Mouse (Mus musculus): ENCODE data around the gene Ascc2. TPM values are rescaled to one million over a fixed set of nuclear protein-coding genes. Genes with fewer than 3 reads are reported as not detected.

The Ascc2 gene
- total RNA-seq, 1 experiment: 23.8 TPM

DNA sequence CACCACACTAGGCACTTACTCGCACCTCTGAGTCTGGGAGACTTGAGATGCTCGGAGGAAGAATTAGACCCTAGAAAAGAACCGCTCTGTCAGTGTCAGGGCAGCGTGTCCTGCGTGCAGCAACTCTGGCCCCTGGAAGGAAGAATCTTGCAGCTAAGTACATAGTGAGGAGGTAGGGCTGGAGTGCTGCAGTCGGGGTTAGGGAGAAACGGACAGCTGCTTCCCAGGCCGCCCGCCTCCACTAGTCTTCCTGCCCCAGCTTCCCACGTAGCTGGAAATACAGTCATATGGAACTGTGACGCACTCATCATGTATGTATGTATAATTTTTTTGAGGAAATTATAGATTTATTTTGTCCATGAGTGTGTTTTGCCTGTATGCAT, 24.9 kb downstream of the Ascc2 start:
- Histone ChIP-seq H3K9me3 (ENCODE audit: control insufficient read depth, insufficient read depth, low read depth, low read length) (no peaks in the 10 kb centered on the region), H3K9ac (ENCODE audit: insufficient read depth, low read depth, low read length, poor library complexity, severe bottlenecking) (no peak overlapping the region), H3K27ac (ENCODE audit: insufficient read depth, low read depth, low read length, poor library complexity, severe bottlenecking) (no peak overlapping the region), H3K4me1 (ENCODE audit: control insufficient read depth in 2 of 2, insufficient read depth in 2 of 2, low read length in 2 of 2, poor library complexity in 1 of 2) (peaks cover 0 to 2% of the 10 kb centered on the region in 2 experiments; a peak in 1 of 4 replicates), H3K4me3 (ENCODE audit: insufficient read depth in 1 of 2, low read depth in 1 of 2, low read length in 2 of 2, poor library complexity in 1 of 2, severe bottlenecking in 1 of 2) (no peak overlapping the region), H3K36me3 (ENCODE audit: control insufficient read depth, insufficient read depth, low read length, poor library complexity, severe bottlenecking) (peaks cover 24% of the 10 kb centered on the region)
- in situ Hi-C loops (cut with MboI; ENCODE audit: low sequenced_read_pairs in 2 of 2, unreplicated experiment in 2 of 2): no loop called here
- no peak for TF ChIP-seq MAFK (IDR thresholded peaks at IDR 0.05; ENCODE audit: insufficient read depth, low read depth, low read length)
- no peak for DNase-seq (ENCODE audit: low read depth, low spot score)

DNA sequence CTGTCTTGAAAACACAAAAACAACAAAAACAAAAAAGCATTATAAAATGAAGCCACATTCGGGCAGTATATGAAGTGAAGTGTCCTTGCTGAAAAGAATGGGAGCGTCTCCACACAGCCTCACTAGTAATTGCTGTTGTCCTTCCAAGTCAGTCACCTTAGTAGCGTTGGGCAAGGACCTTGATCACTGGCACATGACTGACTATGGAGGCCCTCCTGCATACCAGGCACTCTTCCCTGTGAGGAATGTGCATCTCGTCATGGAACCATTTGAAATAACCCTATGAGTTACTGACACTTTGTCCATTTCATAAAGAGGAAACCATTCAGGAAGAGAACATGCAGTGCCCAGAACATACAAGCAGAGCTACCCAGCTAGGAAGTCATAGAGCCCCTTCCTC, 34.2 kb downstream of the Ascc2 start:
- Histone ChIP-seq H3K4me1 (ENCODE audit: control insufficient read depth in 2 of 2, insufficient read depth in 2 of 2, low read length in 2 of 2, poor library complexity in 1 of 2) (peaks cover 2 to 3% of the 10 kb centered on the region in 2 experiments; a peak in 1 of 4 replicates), H3K9me3 (ENCODE audit: control insufficient read depth, insufficient read depth, low read depth, low read length) (no peaks in the 10 kb centered on the region), H3K4me3 (ENCODE audit: insufficient read depth in 1 of 2, low read depth in 1 of 2, low read length in 2 of 2, poor library complexity in 1 of 2, severe bottlenecking in 1 of 2) (no peak overlapping the region), H3K27ac (ENCODE audit: insufficient read depth, low read depth, low read length, poor library complexity, severe bottlenecking) (no peak overlapping the region), H3K36me3 (ENCODE audit: control insufficient read depth, insufficient read depth, low read length, poor library complexity, severe bottlenecking) (peaks cover 31% of the 10 kb centered on the region; the same call in 1 of the 2 replicates), H3K9ac (ENCODE audit: insufficient read depth, low read depth, low read length, poor library complexity, severe bottlenecking) (no peak overlapping the region)
- TF ChIP-seq ZNF384 (IDR thresholded peaks at IDR 0.05; ENCODE audit: low read depth, low read length): no peak
- no peak for TF ChIP-seq HCFC1 (IDR thresholded peaks at IDR 0.05; ENCODE audit: borderline replicate concordance, insufficient read depth, low read length)
- no peak for TF ChIP-seq MAFK (IDR thresholded peaks at IDR 0.05; ENCODE audit: insufficient read depth, low read depth, low read length)
- TF ChIP-seq CHD2 (IDR thresholded peaks at IDR 0.05; ENCODE audit: low read depth, low read length): no peak
- no peak for TF ChIP-seq ZC3H11A (IDR thresholded peaks at IDR 0.05; ENCODE audit: borderline replicate concordance, low read depth, low read length)
- in situ Hi-C loops (cut with MboI; ENCODE audit: low sequenced_read_pairs in 2 of 2, unreplicated experiment in 2 of 2): no loop called here
- no peak for DNase-seq (ENCODE audit: low read depth, low spot score)

DNA sequence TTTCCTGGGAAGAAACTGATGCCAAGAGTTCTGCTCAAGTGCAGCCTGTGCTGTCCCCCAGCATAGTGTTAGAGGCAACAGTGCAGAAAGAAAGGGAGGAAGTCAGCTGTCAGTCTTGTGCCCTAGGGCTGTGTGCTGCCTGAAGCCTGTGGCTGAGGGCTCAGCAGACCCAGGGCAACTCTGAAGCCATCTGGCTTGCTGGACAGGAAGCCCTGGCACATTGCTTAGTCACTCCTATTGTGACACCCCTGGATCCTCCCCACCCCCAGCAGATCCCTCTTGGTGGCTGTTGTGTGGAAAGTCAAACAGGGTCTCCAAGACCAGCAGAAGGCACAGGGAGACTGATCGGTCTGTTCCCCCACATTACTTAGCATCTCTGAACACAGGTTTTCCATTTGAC, 37.0 kb downstream of the Ascc2 start:
- no peak overlapping the region for H3K4me3 ChIP-seq (ENCODE audit: insufficient read depth in 1 of 2, low read depth in 1 of 2, low read length in 2 of 2, poor library complexity in 1 of 2, severe bottlenecking in 1 of 2)
- no peak overlapping the region for H3K9ac ChIP-seq (ENCODE audit: insufficient read depth, low read depth, low read length, poor library complexity, severe bottlenecking)
- no peak for DNase-seq (ENCODE audit: low read depth, low spot score)
- peaks cover 25% of the 10 kb centered on the region; the same call in 1 of the 2 replicates for H3K36me3 ChIP-seq (ENCODE audit: control insufficient read depth, insufficient read depth, low read length, poor library complexity, severe bottlenecking)
- no peaks in the 10 kb centered on the region for H3K9me3 ChIP-seq (ENCODE audit: control insufficient read depth, insufficient read depth, low read depth, low read length)
- in situ Hi-C loops (cut with MboI; ENCODE audit: low sequenced_read_pairs in 2 of 2, unreplicated experiment in 2 of 2): no loop called here
- H3K4me1 ChIP-seq (ENCODE audit: control insufficient read depth in 2 of 2, insufficient read depth in 2 of 2, low read length in 2 of 2, poor library complexity in 1 of 2): peaks cover 2 to 15% of the 10 kb centered on the region in 2 experiments; a peak in 1 of 4 replicates
- H3K27ac ChIP-seq (ENCODE audit: insufficient read depth, low read depth, low read length, poor library complexity, severe bottlenecking): no peak overlapping the region; the same call in 1 of the 2 replicates
- TF ChIP-seq MAFK (IDR thresholded peaks at IDR 0.05; ENCODE audit: insufficient read depth, low read depth, low read length) (no peak), CHD2 (IDR thresholded peaks at IDR 0.05; ENCODE audit: low read depth, low read length) (no peak), HCFC1 (IDR thresholded peaks at IDR 0.05; ENCODE audit: borderline replicate concordance, insufficient read depth, low read length) (no peak), ZNF384 (IDR thresholded peaks at IDR 0.05; ENCODE audit: low read depth, low read length) (no peak), ZC3H11A (IDR thresholded peaks at IDR 0.05; ENCODE audit: borderline replicate concordance, low read depth, low read length) (no peak)

DNA sequence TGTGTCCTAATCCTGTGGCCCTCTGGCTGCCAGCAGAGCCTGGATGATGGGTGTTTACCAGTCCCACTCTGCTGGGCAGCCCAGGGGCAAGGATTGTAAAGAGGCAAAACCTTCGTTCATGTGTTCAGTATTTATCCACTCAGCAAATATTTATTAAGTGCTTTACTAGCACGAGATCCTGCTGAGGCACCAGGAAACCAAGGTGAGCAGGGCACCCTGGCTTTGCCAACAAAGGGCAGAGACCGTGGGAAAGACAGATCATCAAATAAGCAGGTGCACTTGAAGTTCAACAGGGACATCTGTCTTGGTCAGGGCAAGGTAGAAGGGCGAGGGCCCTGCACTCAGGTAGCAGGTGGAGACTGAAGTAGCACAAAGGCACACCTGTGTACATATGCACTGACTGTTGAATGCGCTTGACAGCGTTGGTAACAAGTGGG, 37.6 kb downstream of the Ascc2 start:
- in situ Hi-C loops (cut with MboI; ENCODE audit: low sequenced_read_pairs in 2 of 2, unreplicated experiment in 2 of 2): no loop called here
- no peaks in the 10 kb centered on the region for H3K9me3 ChIP-seq (ENCODE audit: control insufficient read depth, insufficient read depth, low read depth, low read length)
- no peak for DNase-seq (ENCODE audit: low read depth, low spot score)
- peaks cover 2 to 15% of the 10 kb centered on the region in 2 experiments; a peak in 1 of 4 replicates for H3K4me1 ChIP-seq (ENCODE audit: control insufficient read depth in 2 of 2, insufficient read depth in 2 of 2, low read length in 2 of 2, poor library complexity in 1 of 2)
- no peak overlapping the region for H3K9ac ChIP-seq (ENCODE audit: insufficient read depth, low read depth, low read length, poor library complexity, severe bottlenecking)
- H3K36me3 ChIP-seq (ENCODE audit: control insufficient read depth, insufficient read depth, low read length, poor library complexity, severe bottlenecking): peaks cover 22% of the 10 kb centered on the region; the same call in 1 of the 2 replicates
- no peak for TF ChIP-seq CHD2 (IDR thresholded peaks at IDR 0.05; ENCODE audit: low read depth, low read length)
- no peak for TF ChIP-seq ZC3H11A (IDR thresholded peaks at IDR 0.05; ENCODE audit: borderline replicate concordance, low read depth, low read length)
- no peak for TF ChIP-seq ZNF384 (IDR thresholded peaks at IDR 0.05; ENCODE audit: low read depth, low read length)
- TF ChIP-seq HCFC1 (IDR thresholded peaks at IDR 0.05; ENCODE audit: borderline replicate concordance, insufficient read depth, low read length): no peak
- TF ChIP-seq MAFK (IDR thresholded peaks at IDR 0.05; ENCODE audit: insufficient read depth, low read depth, low read length): no peak
- no peak overlapping the region; the same call in 1 of the 2 replicates for H3K27ac ChIP-seq (ENCODE audit: insufficient read depth, low read depth, low read length, poor library complexity, severe bottlenecking)
- no peak overlapping the region for H3K4me3 ChIP-seq (ENCODE audit: insufficient read depth in 1 of 2, low read depth in 1 of 2, low read length in 2 of 2, poor library complexity in 1 of 2, severe bottlenecking in 1 of 2)

DNA sequence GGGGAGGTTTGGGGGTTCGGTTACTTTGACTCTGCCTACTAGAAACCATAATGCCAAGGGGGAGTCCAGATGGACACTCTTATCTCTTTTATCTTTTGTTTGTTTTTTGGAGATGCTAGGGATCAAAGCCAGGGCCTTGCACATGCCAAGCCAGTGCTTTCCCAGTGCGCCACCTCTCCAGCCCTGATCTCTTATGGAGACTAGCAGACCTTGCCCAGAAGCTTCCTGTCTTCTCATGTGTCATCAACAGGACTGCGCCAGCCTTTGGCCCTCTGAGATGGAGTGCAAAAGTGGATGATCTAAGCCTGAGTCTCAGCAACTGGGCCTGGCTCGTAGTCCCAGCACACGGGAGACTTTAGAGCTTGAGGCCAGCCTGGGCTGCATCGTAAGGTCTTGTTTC, 38.1 kb downstream of the Ascc2 start:
- no peak for TF ChIP-seq ZNF384 (IDR thresholded peaks at IDR 0.05; ENCODE audit: low read depth, low read length)
- TF ChIP-seq CHD2 (IDR thresholded peaks at IDR 0.05; ENCODE audit: low read depth, low read length): no peak
- no peak for TF ChIP-seq HCFC1 (IDR thresholded peaks at IDR 0.05; ENCODE audit: borderline replicate concordance, insufficient read depth, low read length)
- TF ChIP-seq ZC3H11A (IDR thresholded peaks at IDR 0.05; ENCODE audit: borderline replicate concordance, low read depth, low read length): no peak
- no peak for TF ChIP-seq MAFK (IDR thresholded peaks at IDR 0.05; ENCODE audit: insufficient read depth, low read depth, low read length)
- Histone ChIP-seq H3K4me1 (ENCODE audit: control insufficient read depth in 2 of 2, insufficient read depth in 2 of 2, low read length in 2 of 2, poor library complexity in 1 of 2) (peaks cover 2 to 15% of the 10 kb centered on the region in 2 experiments; a peak in 1 of 4 replicates), H3K27ac (ENCODE audit: insufficient read depth, low read depth, low read length, poor library complexity, severe bottlenecking) (no peak overlapping the region), H3K4me3 (ENCODE audit: insufficient read depth in 1 of 2, low read depth in 1 of 2, low read length in 2 of 2, poor library complexity in 1 of 2, severe bottlenecking in 1 of 2) (no peak overlapping the region), H3K36me3 (ENCODE audit: control insufficient read depth, insufficient read depth, low read length, poor library complexity, severe bottlenecking) (peaks cover 22% of the 10 kb centered on the region; the same call in 1 of the 2 replicates), H3K9ac (ENCODE audit: insufficient read depth, low read depth, low read length, poor library complexity, severe bottlenecking) (no peak overlapping the region), H3K9me3 (ENCODE audit: control insufficient read depth, insufficient read depth, low read depth, low read length) (no peaks in the 10 kb centered on the region)
- in situ Hi-C loops (cut with MboI; ENCODE audit: low sequenced_read_pairs in 2 of 2, unreplicated experiment in 2 of 2): no loop called here
- no peak for DNase-seq (ENCODE audit: low read depth, low spot score)
